Mouse (Mus musculus): Measurements from ENCODE around the gene Esyt2.

Gene Esyt2

GRCm38 (mm10) chr12:116280149-116280652, 795 bp upstream of the Esyt2 start:
- DNase-seq (ENCODE audit: extremely low spot score, low spot score): no peak

GRCm38 (mm10) chr12:116281427-116282281, 658 bp downstream of the Esyt2 start:
- peak; percentile 37 for DNase-seq (ENCODE audit: extremely low spot score, low spot score)

- no peak for DNase-seq (ENCODE audit: extremely low spot score, low spot score)
Observed at GRCm38 (mm10) chr12:116282856-116283255, 1.9 kb downstream of the Esyt2 start.

GRCm38 (mm10) chr12:116283511-116283910, 2.5 kb downstream of the Esyt2 start:
- DNase-seq (ENCODE audit: extremely low spot score, low spot score): no peak

GRCm38 (mm10) chr12:116293185-116293584, 12.2 kb downstream of the Esyt2 start:
- no peak for DNase-seq (ENCODE audit: extremely low spot score, low spot score)

- no peak for DNase-seq (ENCODE audit: extremely low spot score, low spot score)
Observed at GRCm38 (mm10) chr12:116293599-116294292, 12.8 kb downstream of the Esyt2 start.

GRCm38 (mm10) chr12:116299906-116300305, 18.9 kb downstream of the Esyt2 start:
- DNase-seq (ENCODE audit: extremely low spot score, low spot score): no peak

GRCm38 (mm10) chr12:116302181-116302580, 21.2 kb downstream of the Esyt2 start:
- no peak for DNase-seq (ENCODE audit: extremely low spot score, low spot score)

GRCm38 (mm10) chr12:116306042-116306441, 25.0 kb downstream of the Esyt2 start:
- DNase-seq (ENCODE audit: extremely low spot score, low spot score): no peak

GRCm38 (mm10) chr12:116307870-116308269, 26.9 kb downstream of the Esyt2 start:
- DNase-seq (ENCODE audit: extremely low spot score, low spot score): no peak

GRCm38 (mm10) chr12:116308612-116309011, 27.6 kb downstream of the Esyt2 start:
- DNase-seq (ENCODE audit: extremely low spot score, low spot score): no peak

- DNase-seq (ENCODE audit: extremely low spot score, low spot score): no peak
Observed at GRCm38 (mm10) chr12:116313816-116314215, 32.8 kb downstream of the Esyt2 start.

GRCm38 (mm10) chr12:116315498-116315897, 34.5 kb downstream of the Esyt2 start:
- DNase-seq (ENCODE audit: extremely low spot score, low spot score): no peak

- DNase-seq (ENCODE audit: extremely low spot score, low spot score): no peak
Observed at GRCm38 (mm10) chr12:116317818-116318217, 36.8 kb downstream of the Esyt2 start.

GRCm38 (mm10) chr12:116325545-116325944, 44.5 kb downstream of the Esyt2 start:
- DNase-seq (ENCODE audit: extremely low spot score, low spot score): no peak

GRCm38 (mm10) chr12:116326159-116326558, 45.2 kb downstream of the Esyt2 start:
- no peak for DNase-seq (ENCODE audit: extremely low spot score, low spot score)

- no peak for DNase-seq (ENCODE audit: extremely low spot score, low spot score)
Observed at GRCm38 (mm10) chr12:116334253-116334652, 53.3 kb downstream of the Esyt2 start.

- DNase-seq (ENCODE audit: extremely low spot score, low spot score): no peak
Observed at GRCm38 (mm10) chr12:116340160-116340559, 59.2 kb downstream of the Esyt2 start.

- DNase-seq (ENCODE audit: extremely low spot score, low spot score): no peak
Observed at GRCm38 (mm10) chr12:116348755-116349286, 67.8 kb downstream of the Esyt2 start.

GRCm38 (mm10) chr12:116349376-116349775, 68.4 kb downstream of the Esyt2 start:
- DNase-seq (ENCODE audit: extremely low spot score, low spot score): no peak

GRCm38 (mm10) chr12:116351022-116351421, 70.0 kb downstream of the Esyt2 start:
- DNase-seq (ENCODE audit: extremely low spot score, low spot score): no peak

GRCm38 (mm10) chr12:116352404-116352803, 71.4 kb downstream of the Esyt2 start:
- no peak for DNase-seq (ENCODE audit: extremely low spot score, low spot score)
